Mouse (Mus musculus) spleen, embryonic (tissue): Measurements from ENCODE around the gene Olfr56.
"Not testable (repeated sequence)": the region's sequence is repeated elsewhere in the genome, so short reads cannot be mapped to it uniquely, and the experiment has no call there.

Source experiments
- CTCF ChIA-PET: fragments of 350-600 bp; sonication (Branson Sonifier 250); formaldehyde crosslinking; loops from one replicate; lab custom pipeline; 2022; lab: Charles Lee

Olfr56 gene

GRCm38 (mm10) chr11:49156821-49157814 lies 178.4 kb downstream of the Olfr56 start:
- CTCF ChIA-PET: no interaction called here

- CTCF ChIA-PET: no interaction called here
Measured at GRCm38 (mm10) chr11:49168839-49169611, 190.3 kb downstream of the Olfr56 start.

DNA sequence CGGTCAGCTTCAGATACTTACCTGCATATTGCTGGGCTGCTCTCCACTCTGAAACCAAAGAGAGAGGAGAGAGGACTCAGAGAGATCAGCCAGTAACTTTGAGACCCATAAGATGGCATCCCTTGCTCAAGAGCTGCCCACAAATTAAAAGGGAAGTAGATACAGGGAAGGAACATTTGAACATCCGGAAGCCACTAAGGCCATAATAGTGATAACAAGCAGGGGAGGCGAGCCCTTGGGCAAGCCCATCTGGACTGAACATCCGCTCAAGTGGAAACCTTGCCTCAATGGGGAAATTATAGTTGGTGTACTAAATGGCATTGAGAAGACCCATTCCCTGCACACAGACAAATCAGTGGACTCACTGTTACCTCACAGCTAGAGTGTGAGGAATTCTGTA lies 191.9 kb downstream of the Olfr56 start:
- CTCF ChIA-PET: no interaction called here

DNA sequence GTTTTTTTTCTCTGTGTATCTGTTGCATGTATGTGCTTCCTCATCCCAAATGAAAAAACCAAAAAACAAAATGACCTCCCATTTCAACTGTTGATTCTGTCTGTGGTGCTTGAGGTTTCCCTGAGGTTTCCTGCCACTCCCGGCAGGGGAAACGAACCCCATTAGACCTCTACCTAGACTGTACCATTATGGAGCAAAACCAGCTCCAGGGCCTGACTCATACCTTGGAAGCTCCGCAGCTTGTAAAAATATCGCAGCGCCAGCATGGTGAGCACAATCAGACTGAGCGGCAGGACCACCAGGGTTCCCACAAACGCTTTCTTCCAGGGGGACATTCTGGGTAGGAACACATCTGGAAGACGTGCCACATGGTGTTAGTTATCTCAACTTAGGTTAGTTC lies 196.7 kb downstream of the Olfr56 start:
- CTCF ChIA-PET: no interaction called here

GRCm38 (mm10) chr11:49176047-49176779 lies 197.5 kb downstream of the Olfr56 start:
- CTCF ChIA-PET: not testable (repeated sequence)

DNA sequence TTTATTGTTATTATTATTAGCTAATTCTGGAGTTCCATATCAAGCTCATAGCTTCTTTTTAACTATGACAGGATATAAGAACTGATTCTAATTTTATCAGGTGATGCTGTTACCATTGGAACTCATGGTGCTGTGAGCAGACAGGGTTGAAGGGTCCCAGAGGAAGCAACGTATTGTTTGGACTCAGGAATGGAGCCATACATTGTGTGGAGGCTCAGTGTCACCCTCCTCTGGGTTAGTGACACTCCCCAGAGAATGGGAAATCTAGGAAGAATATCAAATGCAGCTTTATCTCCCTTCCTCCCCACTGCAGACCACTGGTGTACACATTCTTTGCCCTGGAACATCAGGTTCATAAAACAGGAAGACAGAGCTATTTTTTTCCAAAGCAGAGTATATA lies 204.5 kb downstream of the Olfr56 start:
- CTCF ChIA-PET: interaction anchor here (1.0 kb wide), 1 partner anchor 88 kb away, joined by 4 read pairs; no protein-coding TSS in a partner anchor
